Mouse (Mus musculus): ENCODE results near the gene Ola1.

Gene Ola1

GRCm38 (mm10) chr2:73066307-73067167 lies 152.2 kb downstream of the Ola1 start:
- no peak for DNase-seq (ENCODE audit: low read depth, low spot score)

GRCm38 (mm10) chr2:73063911-73064619 lies 154.7 kb downstream of the Ola1 start:
- no peak for DNase-seq (ENCODE audit: low read depth, low spot score)

- DNase-seq (ENCODE audit: low read depth, low spot score) = no peak
Measured at GRCm38 (mm10) chr2:73060259-73060585, 158.5 kb downstream of the Ola1 start.

- DNase-seq (ENCODE audit: low read depth, low spot score) = no peak
Measured at GRCm38 (mm10) chr2:73059550-73060258, 159.0 kb downstream of the Ola1 start.

GRCm38 (mm10) chr2:73058344-73058743 lies 160.4 kb downstream of the Ola1 start:
- DNase-seq (ENCODE audit: low read depth, low spot score) = no peak

GRCm38 (mm10) chr2:73057589-73057988 lies 161.1 kb downstream of the Ola1 start:
- no peak for DNase-seq (ENCODE audit: low read depth, low spot score)

- DNase-seq (ENCODE audit: low read depth, low spot score) = no peak
Measured at GRCm38 (mm10) chr2:73056090-73056956, 162.4 kb downstream of the Ola1 start.

- no peak for DNase-seq (ENCODE audit: low read depth, low spot score)
Measured at GRCm38 (mm10) chr2:73053791-73054490, 164.8 kb downstream of the Ola1 start.

GRCm38 (mm10) chr2:73050401-73050800 lies 168.3 kb downstream of the Ola1 start:
- DNase-seq (ENCODE audit: low read depth, low spot score) = no peak

- DNase-seq (ENCODE audit: low read depth, low spot score) = no peak
Measured at GRCm38 (mm10) chr2:73049977-73050376, 168.7 kb downstream of the Ola1 start.

GRCm38 (mm10) chr2:73049001-73049684 lies 169.6 kb downstream of the Ola1 start:
- peak; percentile 43 for DNase-seq (ENCODE audit: low read depth, low spot score)

- DNase-seq (ENCODE audit: low read depth, low spot score) = no peak
Measured at GRCm38 (mm10) chr2:73047061-73047741, 171.5 kb downstream of the Ola1 start.

GRCm38 (mm10) chr2:73046576-73046975 lies 172.1 kb downstream of the Ola1 start:
- DNase-seq (ENCODE audit: low read depth, low spot score) = peak; percentile 74

GRCm38 (mm10) chr2:73045505-73045904 lies 173.2 kb downstream of the Ola1 start:
- DNase-seq (ENCODE audit: low read depth, low spot score) = no peak

All from retina, adult 2 months (tissue).